Mouse (Mus musculus): ENCODE data around the gene Rad9a. TPM values are rescaled to one million over a fixed set of nuclear protein-coding genes. Genes with fewer than 3 reads are reported as not detected.
A peak's percentile ranks its signal among the peaks of the same experiment; 100 is the strongest.

The Rad9a gene
- polyA plus RNA-seq, 1 experiment from 2014 or later = 24.1 TPM

- 82% methylated on average over 2 of the region's 2 CpGs for WGBS (ENCODE audit: insufficient replicate concordance)
- no peak overlapping the region for H3K27ac ChIP-seq (ENCODE audit: low read depth, low read length)
- H3K9me3 ChIP-seq (replicated peaks; ENCODE audit: control insufficient read depth, low read length) = no peaks in the 10 kb centered on the region
- H3K36me3 ChIP-seq (ENCODE audit: control insufficient read depth, insufficient read depth, low read length) = no peaks in the 10 kb centered on the region
- 0 out of 2 replicates have a peak, but pooled peaks cover 3% of the 10 kb centered on the region for H3K27me3 ChIP-seq (ENCODE audit: control insufficient read depth, insufficient read depth, low read length)
- H3K4me3 ChIP-seq (ENCODE audit: low read depth, low read length) = no peak overlapping the region
- peaks cover 9% of the 10 kb centered on the region for H3K4me1 ChIP-seq (ENCODE audit: control insufficient read depth, insufficient read depth, low read length)
- ATAC-seq (replicated peaks; ENCODE audit: insufficient number of reproducible peaks, low FRiP score, low TSS enrichment) = no peak
- no peak overlapping the region for H3K9ac ChIP-seq (ENCODE audit: low read depth, low read length)
- H3K4me2 ChIP-seq = no peak overlapping the region
Measured at GRCm38 (mm10) chr19:4183689-4184088, 17.8 kb downstream of the Rad9a start.

DNA sequence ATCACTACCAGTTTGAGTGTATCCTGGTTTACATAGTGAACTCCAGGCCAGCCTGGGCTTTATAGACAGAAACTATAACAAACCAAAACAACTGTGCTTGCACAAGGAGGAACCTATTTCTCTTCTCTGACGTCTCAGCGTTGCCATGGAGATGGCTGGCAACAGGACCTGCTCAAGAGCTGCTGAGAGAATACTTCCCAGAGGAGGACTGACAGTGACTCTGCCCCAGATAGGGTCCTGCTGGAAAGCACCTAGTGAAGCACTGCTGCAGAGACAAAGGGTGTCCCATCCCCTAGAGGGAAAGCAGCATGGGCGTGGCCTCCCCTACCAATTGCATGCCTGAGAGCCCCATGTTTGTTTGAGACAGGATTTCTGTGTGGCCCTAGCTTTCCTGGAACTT is 19.6 kb downstream of the Rad9a start:
- Histone ChIP-seq H3K4me1 (ENCODE audit: control insufficient read depth, insufficient read depth, low read length) (peaks cover 9% of the 10 kb centered on the region), H3K9ac (ENCODE audit: low read depth, low read length) (no peak overlapping the region), H3K4me3 (ENCODE audit: low read depth, low read length) (no peak overlapping the region), H3K27ac (ENCODE audit: low read depth, low read length) (no peak overlapping the region), H3K36me3 (ENCODE audit: control insufficient read depth, insufficient read depth, low read length) (no peaks in the 10 kb centered on the region), H3K27me3 (ENCODE audit: control insufficient read depth, insufficient read depth, low read length) (0 out of 2 replicates have a peak, but pooled peaks cover 3% of the 10 kb centered on the region), H3K9me3 (replicated peaks; ENCODE audit: control insufficient read depth, low read length) (no peaks in the 10 kb centered on the region), H3K4me2 (no peak overlapping the region)
- WGBS (ENCODE audit: insufficient replicate concordance) = 50% methylated on average over 3 of the region's 3 CpGs
- ATAC-seq (replicated peaks; ENCODE audit: insufficient number of reproducible peaks, low FRiP score, low TSS enrichment) = no peak

GRCm38 (mm10) chr19:4180411-4180810 is 21.1 kb downstream of the Rad9a start:
- WGBS (ENCODE audit: insufficient replicate concordance) = 74% methylated on average over 7 of the region's 7 CpGs
- ATAC-seq (replicated peaks; ENCODE audit: insufficient number of reproducible peaks, low FRiP score, low TSS enrichment) = no peak
- H3K27ac ChIP-seq (ENCODE audit: low read depth, low read length) = no peak overlapping the region
- no peaks in the 10 kb centered on the region for H3K36me3 ChIP-seq (ENCODE audit: control insufficient read depth, insufficient read depth, low read length)
- H3K27me3 ChIP-seq (ENCODE audit: control insufficient read depth, insufficient read depth, low read length) = 0 out of 2 replicates have a peak, but pooled peaks cover 3% of the 10 kb centered on the region
- H3K4me2 ChIP-seq = no peak overlapping the region
- H3K9ac ChIP-seq (ENCODE audit: low read depth, low read length) = no peak overlapping the region
- H3K4me3 ChIP-seq (ENCODE audit: low read depth, low read length) = no peak overlapping the region
- peaks cover 13% of the 10 kb centered on the region for H3K4me1 ChIP-seq (ENCODE audit: control insufficient read depth, insufficient read depth, low read length)
- no peaks in the 10 kb centered on the region for H3K9me3 ChIP-seq (replicated peaks; ENCODE audit: control insufficient read depth, low read length)

DNA sequence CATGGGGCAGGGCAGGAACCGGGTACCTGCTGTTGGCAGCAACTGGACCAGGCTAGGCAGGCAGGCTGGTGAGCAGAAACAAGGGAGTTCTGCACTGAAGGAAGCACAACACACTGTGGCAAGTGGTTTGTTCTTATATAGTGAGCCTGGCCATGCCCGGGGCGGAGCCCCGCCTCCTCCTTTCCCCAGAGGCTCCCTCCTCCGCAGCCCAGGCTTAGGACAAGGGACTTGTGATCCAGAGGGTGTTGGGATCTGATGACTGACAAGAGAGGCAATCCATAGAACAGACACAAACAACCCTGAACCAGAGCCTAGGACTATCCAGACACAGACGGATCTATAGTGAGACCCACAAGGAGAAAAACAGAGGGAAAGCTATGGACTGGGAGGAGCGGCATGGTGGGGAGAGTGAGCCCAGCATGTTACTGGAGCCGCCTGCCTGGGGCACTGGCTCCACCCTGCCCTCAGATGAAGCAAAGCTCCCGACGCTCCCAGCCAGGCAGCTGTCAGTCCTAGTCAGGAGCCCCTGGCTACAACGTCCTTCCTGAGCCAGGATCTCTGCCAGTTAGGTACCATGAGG is 26.0 kb downstream of the Rad9a start, which contains the start of gene Carns1:
Carns1 (minus strand) TSS at position 112 of the 580 bp plus-strand sequence.
- Histone ChIP-seq H3K9me3 (replicated peaks; ENCODE audit: control insufficient read depth, low read length) (no peaks in the 10 kb centered on the region), H3K27ac (ENCODE audit: low read depth, low read length) (no peak within 1 kb of the TSS), H3K4me1 (ENCODE audit: control insufficient read depth, insufficient read depth, low read length) (peaks cover 21% of the 10 kb centered on the region), H3K4me3 (ENCODE audit: low read depth, low read length) (peak within 1 kb of the TSS; percentile 24), H3K4me2 (peak within 1 kb of the TSS; percentile 64), H3K9ac (ENCODE audit: low read depth, low read length) (peak within 1 kb of the TSS; percentile 61), H3K36me3 (ENCODE audit: control insufficient read depth, insufficient read depth, low read length) (no peaks in the 10 kb centered on the region), H3K27me3 (ENCODE audit: control insufficient read depth, insufficient read depth, low read length) (no peaks in the 10 kb centered on the region)
- WGBS (ENCODE audit: insufficient replicate concordance) = 3% methylated on average over 11 of the region's 11 CpGs
- peak; percentile 47 for ATAC-seq (replicated peaks; ENCODE audit: insufficient number of reproducible peaks, low FRiP score, low TSS enrichment)

GRCm38 (mm10) chr19:4172925-4173324 is 28.5 kb downstream of the Rad9a start:
- Histone ChIP-seq H3K4me2 (no peak overlapping the region), H3K9ac (ENCODE audit: low read depth, low read length) (no peak overlapping the region), H3K27me3 (ENCODE audit: control insufficient read depth, insufficient read depth, low read length) (no peaks in the 10 kb centered on the region), H3K27ac (ENCODE audit: low read depth, low read length) (no peak overlapping the region), H3K36me3 (ENCODE audit: control insufficient read depth, insufficient read depth, low read length) (no peaks in the 10 kb centered on the region), H3K4me3 (ENCODE audit: low read depth, low read length) (no peak overlapping the region), H3K4me1 (ENCODE audit: control insufficient read depth, insufficient read depth, low read length) (peaks cover 29% of the 10 kb centered on the region), H3K9me3 (replicated peaks; ENCODE audit: control insufficient read depth, low read length) (no peaks in the 10 kb centered on the region)
- 55% methylated on average over 11 of the region's 11 CpGs for WGBS (ENCODE audit: insufficient replicate concordance)
- no peak for ATAC-seq (replicated peaks; ENCODE audit: insufficient number of reproducible peaks, low FRiP score, low TSS enrichment)

DNA sequence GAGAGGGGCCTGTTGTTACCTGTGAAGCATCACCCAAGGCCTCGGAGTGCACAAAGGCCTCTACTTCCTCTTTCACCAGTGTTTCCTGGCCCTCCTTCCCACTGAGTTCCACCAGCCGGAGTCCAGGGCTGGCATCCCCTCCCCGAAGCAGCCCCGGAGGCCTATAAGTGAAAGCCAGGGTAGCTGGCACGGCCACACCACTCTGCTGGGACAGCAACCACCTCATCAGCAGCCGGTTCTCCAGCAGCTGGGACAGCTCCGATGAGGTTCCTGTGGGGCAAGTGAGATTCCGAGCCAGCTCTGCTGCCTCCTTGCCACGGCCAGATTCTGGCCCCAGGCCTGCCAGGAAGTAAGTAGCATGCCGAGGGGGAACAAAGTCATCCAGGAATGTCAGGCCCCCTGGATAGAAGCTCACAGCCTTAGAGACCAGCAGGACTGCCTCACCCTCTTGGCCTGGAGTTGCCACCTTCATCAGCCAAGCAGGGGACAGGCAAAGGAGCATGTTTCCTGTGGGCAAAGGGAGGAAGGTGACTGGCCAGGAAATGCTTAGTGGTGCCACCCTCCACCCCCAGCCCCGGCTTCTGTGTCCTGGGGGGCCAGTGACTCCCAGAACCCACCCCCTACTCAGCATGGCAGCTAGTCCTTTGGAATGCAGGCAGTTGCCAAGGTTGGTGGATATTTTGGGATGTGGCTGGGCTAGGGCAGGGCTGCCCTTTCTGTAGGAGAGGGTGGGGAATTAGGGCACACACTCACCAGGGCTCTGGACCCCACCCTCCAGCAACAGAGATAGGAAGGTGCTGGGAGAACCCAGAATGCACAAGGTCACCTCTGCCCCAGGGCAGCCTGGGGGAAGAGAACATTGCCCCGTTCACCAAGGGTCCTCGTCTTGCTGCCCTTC is 29.8 kb downstream of the Rad9a start:
- Histone ChIP-seq H3K36me3 (ENCODE audit: control insufficient read depth, insufficient read depth, low read length) (no peaks in the 10 kb centered on the region), H3K4me3 (ENCODE audit: low read depth, low read length) (no peak overlapping the region), H3K9ac (ENCODE audit: low read depth, low read length) (peak overlapping the region; percentile 34; the same call in 1 of the 2 replicates), H3K27me3 (ENCODE audit: control insufficient read depth, insufficient read depth, low read length) (no peaks in the 10 kb centered on the region), H3K4me1 (ENCODE audit: control insufficient read depth, insufficient read depth, low read length) (peaks cover 32% of the 10 kb centered on the region), H3K4me2 (no peak overlapping the region), H3K27ac (ENCODE audit: low read depth, low read length) (peak overlapping the region; percentile 22; the same call in 1 of the 2 replicates), H3K9me3 (replicated peaks; ENCODE audit: control insufficient read depth, low read length) (no peaks in the 10 kb centered on the region)
- WGBS (ENCODE audit: insufficient replicate concordance) = 60% methylated on average over 13 of the region's 13 CpGs
- no peak for ATAC-seq (replicated peaks; ENCODE audit: insufficient number of reproducible peaks, low FRiP score, low TSS enrichment)

DNA sequence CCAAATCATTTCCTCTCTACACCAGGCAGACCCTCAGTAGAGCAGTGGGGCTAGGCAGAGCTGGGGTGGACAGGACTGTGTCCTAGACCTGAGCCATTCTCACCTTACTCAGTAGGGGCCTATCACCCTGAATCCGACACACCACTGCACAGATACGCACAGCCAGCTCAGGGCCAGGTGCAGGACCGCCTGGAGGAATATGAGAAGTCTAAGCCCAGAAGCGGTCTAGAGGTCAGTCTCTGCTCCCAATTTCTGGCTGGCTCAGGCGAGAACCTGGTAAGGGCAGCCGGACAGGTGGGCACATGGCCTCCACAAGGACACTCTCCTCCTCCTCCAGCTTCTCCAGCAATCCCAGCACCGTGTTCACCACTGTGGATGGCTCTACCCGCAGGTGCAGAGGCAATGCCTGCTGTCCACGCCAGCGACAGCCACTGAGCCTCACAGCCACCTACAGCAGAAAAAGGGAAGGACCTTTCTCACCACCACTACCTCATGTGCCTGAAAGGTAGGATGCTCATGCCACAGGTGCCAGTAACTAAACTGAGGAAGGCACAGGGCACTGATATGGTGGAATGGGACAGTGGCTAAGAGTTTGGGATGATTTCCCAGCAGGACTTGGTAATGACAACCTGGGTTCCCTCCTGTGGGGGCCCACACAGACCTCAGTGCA is 30.6 kb downstream of the Rad9a start:
- no peak overlapping the region for H3K4me3 ChIP-seq (ENCODE audit: low read depth, low read length)
- H3K9ac ChIP-seq (ENCODE audit: low read depth, low read length) = no peak overlapping the region
- H3K9me3 ChIP-seq (replicated peaks; ENCODE audit: control insufficient read depth, low read length) = no peaks in the 10 kb centered on the region
- ATAC-seq (replicated peaks; ENCODE audit: insufficient number of reproducible peaks, low FRiP score, low TSS enrichment) = no peak
- H3K27ac ChIP-seq (ENCODE audit: low read depth, low read length) = no peak overlapping the region
- peaks cover 29% of the 10 kb centered on the region for H3K4me1 ChIP-seq (ENCODE audit: control insufficient read depth, insufficient read depth, low read length)
- H3K27me3 ChIP-seq (ENCODE audit: control insufficient read depth, insufficient read depth, low read length) = no peaks in the 10 kb centered on the region
- H3K4me2 ChIP-seq = no peak overlapping the region
- 86% methylated on average over 10 of the region's 10 CpGs for WGBS (ENCODE audit: insufficient replicate concordance)
- H3K36me3 ChIP-seq (ENCODE audit: control insufficient read depth, insufficient read depth, low read length) = no peaks in the 10 kb centered on the region

DNA sequence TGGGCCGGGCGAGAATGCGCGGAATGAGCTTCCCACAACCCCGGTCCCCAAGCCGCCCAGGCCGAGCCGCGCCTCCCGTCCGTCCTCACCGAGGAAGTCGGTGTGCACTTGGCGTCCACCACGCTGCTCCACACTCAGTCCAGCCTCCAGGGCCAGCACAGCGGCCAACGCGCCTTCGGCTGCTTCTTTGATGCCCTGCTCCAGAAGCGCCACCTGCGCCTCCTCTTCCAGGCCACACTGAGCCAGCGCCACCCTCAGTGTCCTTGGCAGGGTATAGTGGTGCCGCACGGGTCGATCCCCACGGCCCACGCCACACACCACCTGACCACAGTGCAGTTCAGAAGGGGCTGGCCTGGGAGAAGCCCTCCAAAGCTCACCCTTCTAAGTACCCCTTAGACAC is 31.7 kb downstream of the Rad9a start:
- Histone ChIP-seq H3K36me3 (ENCODE audit: control insufficient read depth, insufficient read depth, low read length) (no peaks in the 10 kb centered on the region), H3K27ac (ENCODE audit: low read depth, low read length) (peak overlapping the region; percentile 76), H3K4me3 (ENCODE audit: low read depth, low read length) (peak overlapping the region; percentile 45), H3K4me1 (ENCODE audit: control insufficient read depth, insufficient read depth, low read length) (peaks cover 20% of the 10 kb centered on the region), H3K27me3 (ENCODE audit: control insufficient read depth, insufficient read depth, low read length) (no peaks in the 10 kb centered on the region), H3K9me3 (replicated peaks; ENCODE audit: control insufficient read depth, low read length) (no peaks in the 10 kb centered on the region), H3K9ac (ENCODE audit: low read depth, low read length) (peak overlapping the region; percentile 90), H3K4me2 (peak overlapping the region; percentile 94)
- 7% methylated on average over 27 of the region's 27 CpGs for WGBS (ENCODE audit: insufficient replicate concordance)
- ATAC-seq (replicated peaks; ENCODE audit: insufficient number of reproducible peaks, low FRiP score, low TSS enrichment) = peak; percentile 32

All from heart, embryonic 11.5 days (tissue).